Mouse (Mus musculus) c-Kit-positive CD71-positive TER-119-positive erythroid progenitor cells, embryonic 14.5 days (primary cell): Measurements from ENCODE around the gene D630045J12Rik.

Experiments
- DNase-seq: peaks from one replicate; pipeline ENCODE4 v3.0.0-alpha.2; 2013; ENCODE audit warnings: low spot score

D630045J12Rik gene

DNA sequence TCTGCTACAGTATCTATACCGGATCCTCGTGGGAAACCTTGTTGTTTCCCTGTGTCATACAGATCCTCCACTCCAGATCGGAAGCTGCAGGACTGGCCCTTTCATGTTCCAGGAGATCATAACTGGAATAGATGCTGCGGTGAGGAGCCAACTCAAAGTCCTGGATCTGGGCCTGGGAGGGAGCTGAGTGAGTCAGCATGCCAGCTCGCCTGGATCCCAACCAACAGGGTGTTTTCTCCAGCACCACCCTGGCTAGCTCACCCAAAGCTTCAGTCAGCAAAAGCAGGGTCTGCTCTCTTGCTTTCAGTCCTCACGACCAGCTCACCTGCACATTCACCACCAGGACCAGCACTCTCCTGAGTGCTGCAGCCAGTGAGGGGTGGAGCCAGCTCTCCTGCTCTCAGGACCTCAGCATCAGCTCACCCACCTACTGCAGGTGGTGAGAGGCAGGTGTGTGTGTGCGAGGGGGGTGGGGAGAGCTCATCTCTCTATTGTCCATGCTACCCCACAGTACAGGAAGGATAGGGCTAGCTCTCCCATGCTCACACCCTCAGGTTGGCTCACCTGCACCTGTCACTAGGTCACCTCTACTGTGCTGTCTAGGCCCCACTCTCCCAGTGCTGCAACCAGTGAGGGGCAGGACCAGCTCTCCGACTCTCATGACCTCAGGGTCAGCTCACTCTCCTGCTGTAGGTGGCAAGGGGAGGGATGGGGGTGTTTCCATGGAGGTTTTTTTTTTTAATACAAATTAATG is 118.8 kb downstream of the D630045J12Rik start:
- no peak for DNase-seq

DNA sequence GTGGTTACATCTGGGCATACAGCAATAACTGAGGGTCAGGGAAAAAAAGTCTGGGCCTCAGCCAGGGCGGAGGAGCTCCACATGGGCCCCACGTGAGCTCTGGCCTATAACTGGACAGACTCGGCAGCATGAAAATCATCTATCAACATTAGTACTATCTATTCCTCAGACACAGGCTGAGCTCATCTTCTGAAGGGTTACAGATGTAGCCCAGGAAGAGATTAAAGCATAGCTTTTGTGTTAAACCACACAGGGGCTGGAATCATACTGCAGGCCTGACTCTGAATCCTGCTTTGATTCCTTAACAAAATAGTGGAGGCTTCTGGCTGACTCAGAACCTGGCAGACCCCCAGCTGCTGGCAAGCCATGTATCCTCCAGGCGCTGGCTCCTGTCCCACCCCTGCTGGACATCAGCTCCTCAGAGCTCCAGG is 122.0 kb downstream of the D630045J12Rik start:
- no peak for DNase-seq

DNA sequence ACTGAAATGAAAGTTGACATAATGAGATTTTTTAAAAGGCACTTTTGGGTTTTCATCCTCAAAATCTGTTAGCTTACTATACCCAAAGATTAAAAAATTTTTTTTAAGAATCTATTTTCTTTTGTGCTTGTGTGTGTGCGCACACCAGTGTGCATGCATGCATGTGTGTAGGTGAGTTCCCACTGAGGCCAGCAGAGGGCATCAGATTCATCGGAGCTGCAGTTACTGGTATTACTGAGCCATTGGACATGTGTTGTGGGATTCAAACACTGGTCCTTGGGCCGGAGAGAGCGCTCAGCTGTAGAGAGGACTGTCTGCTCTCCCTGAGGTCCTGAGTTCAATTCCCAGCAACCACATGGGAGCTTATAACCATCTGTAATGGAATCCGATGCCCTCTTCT is 123.9 kb downstream of the D630045J12Rik start:
- no peak for DNase-seq

DNA sequence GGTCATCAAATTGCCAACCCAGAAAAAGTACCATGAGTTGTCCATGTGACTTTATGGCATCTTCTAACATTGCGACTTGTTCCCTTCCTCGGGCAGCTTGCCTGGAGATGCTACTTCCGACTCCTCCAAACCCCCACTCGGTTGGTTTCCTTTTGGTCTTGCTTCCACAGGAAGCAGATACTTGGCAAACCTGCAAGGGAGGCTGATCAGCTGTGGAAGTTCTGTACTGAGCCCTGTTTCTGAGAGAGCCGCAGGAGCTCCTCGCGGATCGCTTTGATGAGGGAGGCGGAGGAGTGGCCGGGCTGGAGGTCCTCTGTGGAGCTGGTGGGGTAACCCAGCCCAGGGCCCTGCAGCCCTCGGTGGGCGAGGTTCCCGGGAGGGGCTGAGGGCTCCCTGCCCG is 125.7 kb downstream of the D630045J12Rik start:
- no peak for DNase-seq

DNA sequence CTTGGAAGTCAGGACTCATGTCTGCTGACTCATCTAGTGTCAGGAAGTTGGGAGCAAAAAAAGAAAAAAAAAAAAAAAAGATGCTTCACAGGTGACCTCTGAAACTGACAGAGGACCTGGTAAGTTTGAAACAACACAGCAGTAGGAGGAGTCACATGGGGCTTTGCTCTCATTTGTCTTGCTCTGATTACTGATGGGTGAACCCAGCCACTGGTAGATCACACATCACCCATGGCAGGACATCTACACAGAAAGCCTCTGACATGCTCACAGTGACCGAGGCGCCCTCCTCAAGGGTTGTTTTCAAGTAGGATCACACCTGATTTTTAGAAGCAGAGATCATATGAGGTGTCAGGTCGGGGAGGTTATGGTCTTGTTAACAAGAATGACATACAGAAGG is 128.3 kb downstream of the D630045J12Rik start:
- DNase-seq: no peak

DNA sequence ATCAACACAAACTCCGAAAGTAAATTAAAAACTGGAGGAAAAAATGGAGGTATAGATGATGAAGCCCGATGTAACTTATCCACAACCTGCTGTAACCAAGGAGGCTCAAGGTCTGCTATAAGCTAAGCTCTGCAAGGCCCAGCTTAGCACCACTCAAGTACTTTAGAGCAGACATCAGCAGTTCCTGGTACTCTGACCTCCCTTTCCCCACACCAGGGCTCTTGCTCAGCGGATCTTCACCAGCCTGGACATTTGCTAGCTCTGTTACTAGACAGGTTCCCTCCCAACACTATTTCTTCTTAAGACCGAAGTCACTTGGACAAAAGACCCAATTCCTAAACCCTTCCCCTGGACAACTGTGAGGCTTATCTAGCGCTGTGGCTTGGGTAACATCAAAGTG is 128.9 kb downstream of the D630045J12Rik start:
- DNase-seq: no peak

DNA sequence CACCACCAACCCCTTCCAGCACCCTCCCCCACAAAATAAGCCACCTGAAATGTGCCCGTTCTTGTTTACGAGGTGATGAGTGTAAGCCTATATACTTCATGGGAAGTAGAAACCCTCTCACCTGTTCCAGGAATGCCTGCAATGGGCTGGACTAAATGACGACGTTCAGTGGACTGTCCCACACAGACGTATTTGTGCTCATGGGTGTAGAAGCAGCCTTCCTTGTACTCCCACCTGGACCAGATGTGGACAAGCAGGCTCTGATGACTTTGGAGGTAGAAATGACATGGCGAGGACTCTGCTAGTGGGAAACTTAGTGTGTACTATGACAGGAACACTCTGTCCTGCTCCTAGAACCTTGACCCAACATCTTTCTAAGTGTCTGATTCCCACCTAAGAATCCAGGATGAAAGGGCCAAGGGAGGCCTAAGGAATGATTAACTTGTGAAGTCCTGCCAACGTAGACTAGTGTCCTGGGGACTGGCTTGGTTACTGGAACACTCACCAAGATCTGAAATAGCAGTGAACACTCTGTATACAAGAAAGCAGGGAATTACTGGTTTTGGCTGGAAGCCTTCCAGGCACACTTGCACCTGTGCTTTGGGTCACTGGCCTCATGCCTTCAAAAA is 129.5 kb downstream of the D630045J12Rik start, which contains the start of gene Atp6v0a4:
Gene Atp6v0a4 (minus strand): TSS at position 380 of the 629 bp plus-strand sequence.
- no peak for DNase-seq

DNA sequence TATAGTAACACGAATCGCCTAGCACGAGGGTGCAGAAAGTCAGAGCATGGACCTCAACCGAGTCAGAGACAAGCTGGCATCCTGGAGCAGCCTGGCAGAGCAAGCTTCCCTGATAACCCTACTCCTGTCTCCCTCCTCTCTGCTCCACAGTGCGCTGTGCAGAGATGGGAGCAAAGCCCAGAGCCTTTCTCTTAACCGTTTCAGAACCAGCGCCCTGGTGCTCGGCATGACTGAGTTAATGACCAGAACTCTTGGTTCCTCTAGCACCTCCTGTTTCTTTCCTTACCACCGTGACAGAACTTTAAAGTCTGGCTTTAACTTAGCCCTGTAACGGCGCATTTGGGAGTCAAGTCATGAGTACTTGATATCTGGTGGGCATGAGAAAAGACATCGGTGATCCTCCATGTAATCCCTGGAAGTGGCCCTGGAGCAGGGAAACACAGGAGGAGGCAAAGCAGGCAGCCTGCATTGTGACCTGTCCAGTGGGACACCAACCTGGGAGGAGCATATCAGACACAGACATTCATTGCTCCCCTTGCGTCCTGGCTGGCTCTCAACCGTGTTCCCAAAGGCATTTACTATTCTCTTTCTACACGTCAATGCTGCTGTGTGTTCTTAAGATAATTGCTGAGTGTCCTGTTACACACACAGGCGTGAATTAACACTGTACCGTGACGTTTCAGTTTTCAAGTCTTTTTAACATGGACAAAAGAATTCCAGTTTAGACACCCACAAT is 130.2 kb downstream of the D630045J12Rik start:
- DNase-seq: no peak

DNA sequence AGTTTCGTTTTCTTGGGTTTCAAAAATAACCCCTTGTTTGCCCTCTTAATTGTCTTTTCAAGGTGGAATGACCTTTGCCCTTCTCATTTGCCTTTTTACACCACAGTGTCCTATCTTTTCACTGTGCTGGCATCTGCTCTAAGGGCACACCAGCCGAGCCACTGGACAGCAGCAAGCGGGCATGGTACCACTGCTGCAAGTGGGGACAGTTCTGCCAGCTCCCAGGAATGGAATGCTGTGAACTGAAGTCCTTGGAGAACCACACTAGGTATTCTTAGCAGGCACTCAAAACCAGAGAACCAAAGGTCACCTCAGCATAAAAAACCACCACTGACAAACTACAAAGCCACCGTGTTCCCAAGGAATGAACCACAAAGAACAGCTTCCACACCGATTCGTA is 131.0 kb downstream of the D630045J12Rik start:
- no peak for DNase-seq

DNA sequence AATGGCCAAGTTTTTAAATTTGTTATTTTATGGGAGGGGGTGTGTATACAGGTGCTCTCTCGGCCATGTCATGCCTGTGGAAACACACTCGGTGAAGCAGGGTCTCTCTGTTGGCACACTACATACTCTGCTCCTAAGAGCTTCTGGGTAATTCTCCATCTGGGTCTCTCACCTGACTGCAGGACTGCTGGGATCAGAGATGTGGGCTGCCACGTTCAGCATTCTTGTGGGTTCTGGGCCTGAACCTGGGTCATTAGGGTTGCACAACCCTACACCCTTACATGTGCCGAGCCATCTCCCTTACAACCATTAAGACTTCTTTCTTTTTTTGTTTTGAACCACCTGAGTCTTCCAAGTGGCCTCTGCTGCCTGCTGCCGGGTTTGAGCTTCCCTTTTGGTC is 132.0 kb downstream of the D630045J12Rik start:
- DNase-seq: no peak

DNA sequence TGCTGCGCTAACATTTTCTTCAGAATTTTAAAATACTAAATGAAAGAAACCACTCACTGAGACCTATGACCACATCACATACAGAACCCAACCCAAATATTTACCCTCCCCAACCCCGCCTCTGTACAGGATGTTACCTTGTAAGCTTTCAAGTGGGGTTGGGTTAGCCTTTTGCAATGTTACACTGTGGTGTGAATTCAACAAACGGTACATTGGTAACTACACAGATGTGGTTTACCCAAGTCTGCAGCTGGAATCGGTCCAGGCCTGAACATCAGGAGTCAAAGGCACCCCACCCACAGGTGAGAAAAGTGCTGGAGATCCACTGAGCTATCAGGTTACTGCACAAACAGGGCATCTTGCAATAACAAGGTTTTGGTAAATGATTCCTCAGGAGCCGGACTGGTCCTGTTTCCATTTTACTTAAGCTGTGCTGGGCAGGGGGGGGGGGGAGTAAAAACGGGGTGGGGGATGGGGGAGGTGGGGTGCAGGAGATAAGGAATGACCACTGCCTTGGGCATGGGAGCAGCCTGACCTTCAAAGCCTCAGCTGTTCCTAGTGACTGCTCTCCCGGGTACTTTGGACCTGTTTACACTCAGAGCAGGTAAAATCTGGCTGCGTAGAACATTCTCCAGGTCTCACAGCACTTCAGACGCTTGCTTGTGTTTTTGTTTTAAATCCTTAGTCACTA is 133.0 kb downstream of the D630045J12Rik start:
- no peak for DNase-seq

DNA sequence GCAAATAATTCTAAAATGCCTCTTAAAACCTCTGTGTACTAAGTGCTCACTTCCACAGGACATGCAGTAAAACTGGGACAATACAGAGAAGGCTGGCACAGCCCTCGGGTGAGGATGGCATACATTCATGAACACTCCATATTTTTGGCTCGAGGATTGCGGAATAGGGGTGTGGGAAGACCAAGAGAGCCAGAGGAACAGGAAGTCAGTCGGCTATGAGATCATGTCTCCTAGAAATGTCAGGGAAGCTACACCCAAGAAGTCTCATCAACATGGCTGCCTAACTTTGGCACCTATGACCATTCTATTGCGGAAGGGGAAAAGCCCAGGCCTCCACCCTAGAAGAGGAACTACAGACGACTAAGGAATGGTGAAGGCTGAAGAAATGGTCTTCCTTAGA is 135.5 kb downstream of the D630045J12Rik start:
- no peak for DNase-seq

DNA sequence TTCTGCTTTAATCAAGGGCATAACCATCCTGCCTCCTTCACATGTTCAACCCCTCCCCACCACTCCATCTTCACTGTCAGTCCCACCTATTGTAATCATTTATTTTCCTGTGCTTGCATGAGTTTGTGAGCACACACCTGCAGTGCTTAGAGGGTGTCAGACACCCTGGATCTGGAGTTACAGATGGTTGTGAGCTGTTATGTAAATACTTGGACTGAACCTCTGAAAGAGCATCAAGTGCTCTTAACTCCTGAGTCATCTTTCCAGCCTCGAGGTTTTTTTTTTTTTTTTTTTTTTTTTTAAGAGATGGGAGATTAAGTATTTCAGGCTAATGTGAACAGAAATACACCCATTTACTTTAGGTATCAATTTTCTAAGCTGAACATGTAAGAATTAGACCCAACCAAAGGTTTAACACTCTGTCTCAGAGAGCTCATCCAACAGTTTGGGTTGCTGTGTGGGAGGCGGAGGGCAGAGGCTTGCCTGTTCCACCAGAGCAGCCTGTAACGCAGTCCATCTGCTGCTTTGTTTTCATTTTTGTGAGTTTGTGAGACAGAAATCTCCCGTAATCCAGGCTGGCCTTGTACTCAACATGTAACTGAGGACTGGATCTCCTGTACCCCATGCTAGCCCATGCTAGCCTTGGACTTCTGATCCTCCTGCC is 137.6 kb downstream of the D630045J12Rik start:
- DNase-seq: no peak

DNA sequence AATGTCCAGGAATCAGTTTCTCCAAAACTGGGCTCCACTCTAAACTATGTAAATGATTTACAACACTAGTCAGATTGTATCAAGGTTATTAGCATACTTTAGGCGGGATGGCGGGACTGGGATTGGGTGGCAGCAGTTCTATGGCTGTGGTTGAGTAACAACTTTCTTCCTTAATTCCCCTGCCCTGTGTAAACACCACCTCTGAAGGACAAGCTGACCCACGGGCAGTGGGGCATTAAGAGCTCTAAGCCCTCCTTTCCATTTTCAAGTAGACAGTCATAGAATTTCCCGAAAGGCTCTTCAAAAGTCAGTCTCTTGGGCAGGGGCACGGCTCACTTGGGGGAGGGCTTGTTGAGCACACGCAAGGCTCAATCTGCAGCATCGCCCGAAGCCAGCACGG is 142.9 kb downstream of the D630045J12Rik start:
- DNase-seq: no peak

DNA sequence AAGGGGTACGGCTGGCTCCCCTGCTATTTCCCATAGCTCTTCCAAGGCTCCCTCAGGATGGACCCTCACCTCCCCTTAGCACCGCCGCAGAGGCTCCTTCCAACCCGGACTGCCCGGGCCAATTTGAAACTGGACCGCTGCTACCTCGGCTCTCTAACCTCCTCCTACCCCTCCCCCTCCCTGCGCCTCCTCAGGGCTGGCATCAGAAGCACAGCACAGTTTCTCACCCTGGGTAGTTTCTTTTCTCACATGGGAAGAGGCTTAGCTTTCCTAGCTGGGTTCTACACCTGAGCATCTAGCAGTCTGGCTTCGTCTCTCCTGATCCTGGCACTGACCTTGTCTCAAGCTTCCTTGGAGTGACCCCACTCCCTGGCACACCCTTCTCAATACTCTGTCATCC is 143.9 kb downstream of the D630045J12Rik start:
- DNase-seq: no peak

DNA sequence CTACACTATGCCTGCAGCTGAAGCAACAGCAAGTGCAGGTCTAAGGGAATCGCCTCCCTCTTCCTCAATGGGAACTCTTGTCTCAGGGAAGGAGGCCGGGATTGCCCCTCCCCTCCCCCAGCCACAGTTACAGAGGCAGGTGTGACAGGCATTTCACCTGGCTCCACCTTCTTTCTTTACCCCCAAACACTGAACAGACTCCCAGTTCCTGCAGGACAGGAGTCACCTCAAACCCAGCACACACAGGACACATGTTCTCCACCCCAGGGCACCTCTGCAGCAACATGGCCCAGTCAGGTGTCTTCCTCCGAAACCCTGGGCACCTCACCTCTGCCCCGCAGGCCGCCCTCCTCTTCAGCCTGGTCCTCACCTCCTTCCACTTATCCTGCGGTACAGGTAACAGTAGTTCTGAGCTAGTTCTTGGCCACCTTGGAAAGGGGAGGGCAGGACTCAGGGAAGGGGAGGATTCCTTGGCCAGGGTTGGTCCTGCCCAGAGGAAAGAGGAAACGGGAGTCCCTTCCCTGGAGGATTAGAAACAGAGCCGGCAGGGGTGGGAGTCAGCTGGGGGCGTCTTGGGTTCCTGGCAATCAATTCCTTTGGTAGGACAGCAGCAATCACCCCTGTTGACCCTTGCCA is 144.5 kb downstream of the D630045J12Rik start, which contains the start of gene Tmem213:
Gene Tmem213 (plus strand): TSS at position 96 of the 636 bp plus-strand sequence.
- no peak for DNase-seq

DNA sequence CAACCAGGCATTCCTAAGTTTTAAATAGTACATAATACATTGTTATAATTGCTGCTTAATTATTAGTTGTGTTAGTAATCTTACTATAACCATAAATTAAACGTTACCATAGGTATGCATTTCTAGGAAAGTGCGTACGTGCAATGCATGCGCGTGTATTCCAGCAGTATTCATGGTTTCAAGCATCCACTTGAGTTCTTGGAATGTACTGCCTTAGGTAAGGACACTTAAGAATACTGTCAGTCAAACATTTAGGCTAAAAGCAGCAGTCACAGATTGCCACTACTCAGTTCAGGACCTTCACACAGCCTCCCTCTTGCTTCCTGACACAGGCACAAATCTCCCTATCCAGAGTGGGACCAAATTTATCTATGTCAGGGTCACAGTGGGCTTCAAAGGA is 145.4 kb downstream of the D630045J12Rik start:
- DNase-seq: no peak

DNA sequence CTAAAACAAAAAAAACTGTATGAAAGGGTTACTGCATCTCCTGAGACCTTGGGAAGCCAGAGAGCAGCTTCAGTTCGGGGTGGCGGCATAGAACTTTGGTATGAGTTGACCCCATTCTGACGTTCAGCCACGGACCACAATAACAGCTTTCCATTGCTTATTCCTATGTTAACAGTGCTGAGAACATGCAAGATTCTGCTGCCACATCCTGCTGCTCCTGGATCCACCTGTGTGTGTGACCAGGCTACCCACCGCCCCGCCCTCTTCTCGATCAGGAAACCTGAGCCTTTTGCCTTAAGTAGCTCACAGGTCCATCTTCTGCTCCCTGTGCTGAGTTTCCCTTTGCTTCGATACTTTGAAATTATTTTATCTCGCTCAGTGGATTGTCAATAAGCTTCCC is 147.9 kb downstream of the D630045J12Rik start:
- no peak for DNase-seq

DNA sequence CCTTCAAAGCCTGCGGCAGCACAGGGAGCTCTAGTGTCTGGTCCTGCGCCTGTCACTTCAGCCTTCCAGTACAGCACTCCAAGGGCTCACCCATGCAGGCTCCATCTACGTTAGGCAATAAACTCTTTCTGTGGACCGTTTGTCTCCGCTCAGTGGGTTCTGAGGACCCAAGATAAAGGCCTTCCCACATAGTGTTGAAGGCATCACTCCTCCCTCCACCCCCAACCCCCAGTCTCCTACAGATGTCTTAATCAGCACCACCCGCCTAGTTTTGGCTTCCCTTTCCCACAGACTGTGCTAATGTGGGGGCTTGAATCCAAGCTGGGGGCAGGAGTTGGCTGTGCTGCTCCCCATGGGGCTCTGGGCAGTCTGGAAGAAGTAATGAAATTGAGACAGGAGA is 150.0 kb downstream of the D630045J12Rik start:
- DNase-seq: no peak

DNA sequence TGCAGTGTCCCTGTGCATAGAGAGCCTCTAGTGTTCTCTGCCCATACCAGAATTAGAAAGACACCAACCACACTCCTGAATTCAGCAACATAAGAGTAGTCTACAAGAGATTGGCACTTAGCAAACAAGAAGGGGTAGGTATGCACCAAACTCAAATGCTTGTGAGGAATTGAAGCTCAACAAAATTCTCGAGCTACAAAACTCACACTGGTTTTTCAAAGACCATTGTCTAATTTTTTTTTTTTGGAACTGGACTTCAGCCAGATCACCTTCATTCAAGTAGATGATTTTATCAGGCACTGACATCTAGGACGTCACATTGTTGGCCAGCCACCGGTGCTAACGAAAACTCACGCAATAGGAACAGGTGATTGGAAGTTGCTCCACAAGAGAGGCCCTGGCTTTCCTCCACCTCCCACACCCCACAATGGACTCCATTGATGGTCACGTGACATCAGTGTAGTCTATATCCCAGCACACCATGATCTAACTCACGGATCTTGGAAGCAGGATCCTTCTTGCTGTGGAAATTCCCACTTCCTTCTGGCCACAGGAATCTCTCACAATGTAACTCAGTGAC is 151.5 kb downstream of the D630045J12Rik start:
- DNase-seq: no peak

DNA sequence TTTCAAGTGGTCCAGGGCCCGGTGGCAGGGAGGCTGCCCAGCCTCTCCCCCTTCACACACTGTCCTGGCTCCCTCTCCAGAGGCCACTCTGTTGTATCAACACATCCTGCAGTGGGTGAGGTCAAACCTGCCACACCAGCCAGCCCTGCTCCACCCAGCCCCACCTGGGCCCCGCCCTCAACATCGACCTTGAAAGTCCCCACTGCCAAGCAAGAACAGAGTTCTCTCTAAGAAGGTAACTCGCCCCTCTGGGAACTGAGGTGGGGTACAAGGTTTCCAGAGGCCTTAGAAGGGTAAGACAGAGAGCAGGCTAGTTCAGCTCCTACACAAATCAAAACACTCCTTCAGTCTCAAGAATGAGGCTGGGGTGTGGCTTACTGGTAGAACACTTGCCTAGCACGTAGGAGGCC is 156.8 kb downstream of the D630045J12Rik start:
- DNase-seq: no peak
